Mouse (Mus musculus): ENCODE data around the gene Camsap2. TPM values are rescaled to one million over a fixed set of nuclear protein-coding genes. Genes with fewer than 3 reads are reported as not detected.

The Camsap2 gene
- polyA plus RNA-seq, 1 experiment from 2014 or later: 59.5 TPM

DNA sequence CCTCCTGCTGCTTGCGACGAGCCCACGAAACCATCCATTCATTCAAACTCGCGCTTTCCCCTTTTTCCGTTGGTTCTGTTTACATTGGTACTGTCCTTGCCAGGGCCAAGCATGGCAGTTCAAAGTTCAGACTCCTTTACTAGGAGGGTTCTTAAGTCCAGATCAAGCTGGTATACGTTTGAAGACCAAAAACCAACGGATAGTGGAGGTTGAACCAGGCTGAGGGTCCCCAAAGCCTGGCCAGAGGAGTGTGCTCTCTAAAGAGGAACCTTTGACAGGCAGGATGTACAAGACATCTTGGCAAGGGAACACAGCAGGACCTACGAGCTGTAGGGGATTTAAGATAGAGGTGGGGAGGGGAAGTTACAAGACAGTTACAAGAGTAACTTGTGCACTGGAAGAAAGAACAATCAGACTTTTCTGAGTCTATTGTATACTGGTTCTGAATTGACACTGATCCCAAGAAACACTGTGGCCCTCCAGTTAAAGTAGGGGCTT is 111.3 kb downstream of the Camsap2 start:
- H3K9ac ChIP-seq: peak overlapping the region; percentile 57
- H3K9me3 ChIP-seq (ENCODE audit: control insufficient read depth, low read length): no peaks in the 10 kb centered on the region
- H3K4me3 ChIP-seq (replicated peaks; ENCODE audit: low read length): peak overlapping the region; percentile 48
- ATAC-seq (ENCODE audit: low FRiP score): peak; percentile 13; the same call in 1 of the 2 replicates
- 3% methylated on average over 9 of the region's 9 CpGs for WGBS
- peak overlapping the region; percentile 63 for H3K4me2 ChIP-seq (replicated peaks)
- H3K36me3 ChIP-seq (replicated peaks; ENCODE audit: control insufficient read depth, insufficient read depth): no peaks in the 10 kb centered on the region
- DNase-seq (ENCODE audit: low spot score): no peak
- no peak overlapping the region for H3K27ac ChIP-seq
- H3K27me3 ChIP-seq (ENCODE audit: control insufficient read depth, insufficient read depth, low read length): 0 out of 2 replicates have a peak, but pooled peaks cover 7% of the 10 kb centered on the region
- peaks cover 24% of the 10 kb centered on the region for H3K4me1 ChIP-seq (replicated peaks; ENCODE audit: control insufficient read depth, insufficient read depth, low read length)

- Histone ChIP-seq H3K36me3 (replicated peaks; ENCODE audit: control insufficient read depth, insufficient read depth) (no peaks in the 10 kb centered on the region), H3K4me1 (replicated peaks; ENCODE audit: control insufficient read depth, insufficient read depth, low read length) (peaks cover 29% of the 10 kb centered on the region), H3K27me3 (ENCODE audit: control insufficient read depth, insufficient read depth, low read length) (0 out of 2 replicates have a peak, but pooled peaks cover 7% of the 10 kb centered on the region), H3K4me2 (replicated peaks) (peak within 1 kb of the TSS; percentile 63), H3K9ac (peak within 1 kb of the TSS; percentile 57), H3K4me3 (replicated peaks; ENCODE audit: low read length) (peak within 1 kb of the TSS; percentile 48), H3K27ac (no peak within 1 kb of the TSS), H3K9me3 (ENCODE audit: control insufficient read depth, low read length) (no peaks in the 10 kb centered on the region)
- under 1% methylated on average over 49 of the region's 51 CpGs for WGBS
- ATAC-seq (ENCODE audit: low FRiP score) (peak; percentile 63), DNase-seq (ENCODE audit: low spot score) (peak; percentile 62)
Observed at GRCm38 (mm10) chr1:136233892-136234594, 111.9 kb downstream of the Camsap2 start, which contains the start of gene Inava. Gene Inava (minus strand): TSS chr1:136234264.

DNA sequence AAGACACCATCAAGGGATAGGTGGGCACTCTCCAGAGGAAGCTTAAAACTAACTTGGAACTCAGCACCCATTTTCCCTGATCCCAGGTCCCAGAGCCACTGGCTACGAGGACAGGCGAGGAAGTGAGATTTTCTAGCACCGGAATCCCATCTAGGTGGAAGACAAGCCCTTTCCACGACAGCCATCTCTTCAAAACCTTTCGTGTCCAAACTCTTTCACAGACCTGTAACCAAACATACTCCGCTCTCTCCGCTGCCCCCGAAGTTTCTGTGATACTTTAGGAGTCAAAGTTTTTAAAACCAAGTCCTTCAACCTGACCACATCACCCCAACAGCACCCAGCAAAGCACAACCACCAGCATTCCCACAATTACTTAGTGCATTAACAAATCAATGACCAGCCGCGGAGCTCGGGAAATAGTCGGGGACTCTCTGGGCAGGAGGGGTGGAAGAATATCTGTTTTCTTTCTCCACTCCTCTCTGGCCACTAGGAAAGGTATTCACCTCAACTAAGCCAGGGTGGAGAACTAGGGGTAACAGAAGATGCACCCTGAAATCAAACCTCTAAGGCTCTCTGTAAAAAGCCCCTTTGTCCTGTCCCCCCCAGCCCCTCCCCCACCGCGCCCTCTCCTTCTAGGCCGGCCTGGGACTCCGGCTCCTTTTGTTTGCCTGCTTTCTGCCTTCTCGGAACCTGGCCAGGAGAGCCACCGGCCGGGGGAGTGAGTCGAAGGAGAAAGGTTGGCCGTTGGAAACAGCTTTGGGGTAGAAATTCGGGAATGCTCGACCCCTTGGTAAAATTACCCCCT is 112.7 kb downstream of the Camsap2 start:
- no peak overlapping the region for H3K27ac ChIP-seq
- peak overlapping the region; percentile 63 for H3K4me2 ChIP-seq (replicated peaks)
- DNase-seq (ENCODE audit: low spot score) (no peak), ATAC-seq (ENCODE audit: low FRiP score) (no peak; the same call in 1 of the 2 replicates)
- H3K9ac ChIP-seq: peak overlapping the region; percentile 57
- H3K4me1 ChIP-seq (replicated peaks; ENCODE audit: control insufficient read depth, insufficient read depth, low read length): peaks cover 36% of the 10 kb centered on the region
- H3K4me3 ChIP-seq (replicated peaks; ENCODE audit: low read length): peak overlapping the region; percentile 48
- H3K27me3 ChIP-seq (ENCODE audit: control insufficient read depth, insufficient read depth, low read length): 0 out of 2 replicates have a peak, but pooled peaks cover 7% of the 10 kb centered on the region
- no peaks in the 10 kb centered on the region for H3K36me3 ChIP-seq (replicated peaks; ENCODE audit: control insufficient read depth, insufficient read depth)
- no peaks in the 10 kb centered on the region for H3K9me3 ChIP-seq (ENCODE audit: control insufficient read depth, low read length)
- WGBS: under 1% methylated on average over 23 of the region's 23 CpGs

- Histone ChIP-seq H3K4me3 (replicated peaks; ENCODE audit: low read length) (peak overlapping the region; percentile 48), H3K4me1 (replicated peaks; ENCODE audit: control insufficient read depth, insufficient read depth, low read length) (peaks cover 43% of the 10 kb centered on the region), H3K9me3 (ENCODE audit: control insufficient read depth, low read length) (no peaks in the 10 kb centered on the region), H3K4me2 (replicated peaks) (peak overlapping the region; percentile 63), H3K9ac (0 out of 2 replicates have a peak overlapping the region, but pooled peaks have one; percentile 12), H3K36me3 (replicated peaks; ENCODE audit: control insufficient read depth, insufficient read depth) (no peaks in the 10 kb centered on the region), H3K27ac (no peak overlapping the region), H3K27me3 (ENCODE audit: control insufficient read depth, insufficient read depth, low read length) (0 out of 2 replicates have a peak, but pooled peaks cover 7% of the 10 kb centered on the region)
- DNase-seq (ENCODE audit: low spot score) (no peak), ATAC-seq (ENCODE audit: low FRiP score) (no peak)
- 2% methylated on average over 9 of the region's 9 CpGs for WGBS
Observed at GRCm38 (mm10) chr1:136232285-136232926, 113.5 kb downstream of the Camsap2 start.

DNA sequence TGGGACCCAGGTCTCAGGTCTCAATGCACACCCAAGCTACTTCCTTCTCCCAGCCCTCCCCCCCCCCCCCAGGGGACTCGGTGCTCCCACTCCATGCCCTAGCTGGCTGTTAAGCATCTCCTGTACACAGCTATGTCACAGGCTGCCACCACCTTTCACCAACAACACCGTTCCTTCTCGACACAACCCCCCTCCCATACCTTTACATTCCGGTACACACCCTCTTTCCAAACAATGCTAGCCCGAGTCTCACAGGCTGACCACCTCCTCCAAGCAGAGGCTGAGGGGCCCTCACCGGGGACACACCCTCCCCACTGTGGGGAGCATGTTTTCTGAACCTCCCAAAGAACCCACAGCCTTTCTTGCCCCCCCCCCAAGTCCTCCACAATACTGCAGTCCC is 114.3 kb downstream of the Camsap2 start:
- Histone ChIP-seq H3K4me1 (replicated peaks; ENCODE audit: control insufficient read depth, insufficient read depth, low read length) (peaks cover 45% of the 10 kb centered on the region), H3K27me3 (ENCODE audit: control insufficient read depth, insufficient read depth, low read length) (0 out of 2 replicates have a peak, but pooled peaks cover 7% of the 10 kb centered on the region), H3K27ac (no peak overlapping the region), H3K9ac (peak overlapping the region; percentile 24; the same call in 1 of the 2 replicates), H3K9me3 (ENCODE audit: control insufficient read depth, low read length) (no peaks in the 10 kb centered on the region), H3K4me3 (replicated peaks; ENCODE audit: low read length) (peak overlapping the region; percentile 48), H3K4me2 (replicated peaks) (peak overlapping the region; percentile 63), H3K36me3 (replicated peaks; ENCODE audit: control insufficient read depth, insufficient read depth) (no peaks in the 10 kb centered on the region)
- WGBS: 2% methylated on average over 6 of the region's 6 CpGs
- DNase-seq (ENCODE audit: low spot score): no peak
- ATAC-seq (ENCODE audit: low FRiP score): no peak

DNA sequence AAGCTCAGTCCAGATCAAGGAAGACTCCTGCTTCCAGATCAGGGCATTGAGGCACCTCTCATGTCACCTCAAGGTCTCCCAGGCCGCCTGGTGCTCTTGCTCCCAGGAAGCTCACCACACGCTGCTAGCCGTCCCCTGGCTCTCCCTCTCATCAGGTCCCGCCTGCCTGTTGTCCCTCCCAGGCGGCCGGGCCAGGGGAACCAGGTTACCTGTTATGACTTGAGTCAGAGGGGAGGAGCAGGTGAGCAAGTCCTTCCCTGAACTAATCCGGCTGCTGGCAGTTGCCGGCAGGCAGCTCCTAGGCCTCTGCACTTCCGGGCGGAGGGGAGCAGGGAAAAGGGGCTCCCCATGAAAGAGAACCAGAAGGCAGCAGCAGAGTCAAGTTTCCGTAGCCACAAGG is 115.7 kb downstream of the Camsap2 start:
- 0 out of 2 replicates have a peak overlapping the region, but pooled peaks have one; percentile 5 for H3K4me2 ChIP-seq (replicated peaks)
- no peak for ATAC-seq (ENCODE audit: low FRiP score)
- H3K4me3 ChIP-seq (replicated peaks; ENCODE audit: low read length): no peak overlapping the region
- no peaks in the 10 kb centered on the region for H3K9me3 ChIP-seq (ENCODE audit: control insufficient read depth, low read length)
- H3K27me3 ChIP-seq (ENCODE audit: control insufficient read depth, insufficient read depth, low read length): 0 out of 2 replicates have a peak, but pooled peaks cover 7% of the 10 kb centered on the region
- 30% methylated on average over 11 of the region's 11 CpGs for WGBS
- peaks cover 45% of the 10 kb centered on the region for H3K4me1 ChIP-seq (replicated peaks; ENCODE audit: control insufficient read depth, insufficient read depth, low read length)
- no peaks in the 10 kb centered on the region for H3K36me3 ChIP-seq (replicated peaks; ENCODE audit: control insufficient read depth, insufficient read depth)
- no peak for DNase-seq (ENCODE audit: low spot score)
- H3K9ac ChIP-seq: no peak overlapping the region
- no peak overlapping the region for H3K27ac ChIP-seq

- Histone ChIP-seq H3K27ac (no peak overlapping the region), H3K36me3 (replicated peaks; ENCODE audit: control insufficient read depth, insufficient read depth) (no peaks in the 10 kb centered on the region), H3K27me3 (ENCODE audit: control insufficient read depth, insufficient read depth, low read length) (0 out of 2 replicates have a peak, but pooled peaks cover 7% of the 10 kb centered on the region), H3K4me1 (replicated peaks; ENCODE audit: control insufficient read depth, insufficient read depth, low read length) (peaks cover 45% of the 10 kb centered on the region), H3K9me3 (ENCODE audit: control insufficient read depth, low read length) (no peaks in the 10 kb centered on the region), H3K9ac (no peak overlapping the region), H3K4me3 (replicated peaks; ENCODE audit: low read length) (no peak overlapping the region), H3K4me2 (replicated peaks) (no peak overlapping the region)
- ATAC-seq (ENCODE audit: low FRiP score) (no peak), DNase-seq (ENCODE audit: low spot score) (no peak)
- WGBS: 18% methylated on average over 6 of the region's 6 CpGs
Observed at GRCm38 (mm10) chr1:136229040-136229373, 116.9 kb downstream of the Camsap2 start.

DNA sequence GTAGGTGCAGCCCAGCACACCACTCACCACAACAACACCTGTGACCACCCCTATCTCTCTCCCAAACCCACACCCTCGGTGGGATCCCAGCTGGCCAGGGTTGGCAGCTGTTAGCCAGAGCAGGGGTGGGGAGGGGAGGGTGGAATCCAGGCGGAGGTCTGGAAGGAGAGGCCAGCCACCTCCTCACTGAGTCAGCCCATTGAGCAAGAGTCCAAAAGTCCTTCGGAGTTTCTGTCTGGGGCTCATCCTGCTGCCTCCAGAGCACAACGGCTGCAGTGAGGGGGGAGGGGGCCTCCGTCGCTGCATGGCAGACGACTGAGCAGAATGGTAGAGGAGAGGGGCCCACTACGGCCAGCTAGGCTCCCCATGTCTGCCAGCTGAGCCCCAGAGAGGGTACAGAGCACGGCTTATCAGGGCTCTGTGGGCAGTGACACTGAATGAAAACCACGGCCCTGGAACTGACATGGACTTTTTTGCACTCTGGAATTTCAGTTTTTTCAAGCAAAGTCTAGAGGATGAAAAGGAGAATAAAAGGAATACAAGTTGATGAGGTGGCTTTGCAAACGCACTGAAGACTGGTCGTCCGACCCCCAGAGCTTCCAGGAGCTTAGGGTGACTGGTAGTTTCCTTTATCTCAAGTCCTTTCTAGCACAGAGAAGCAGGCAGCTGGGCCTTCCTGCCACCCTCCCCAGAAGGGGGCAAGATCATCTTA is 117.4 kb downstream of the Camsap2 start:
- Histone ChIP-seq H3K4me3 (replicated peaks; ENCODE audit: low read length) (no peak overlapping the region), H3K27ac (no peak overlapping the region), H3K36me3 (replicated peaks; ENCODE audit: control insufficient read depth, insufficient read depth) (no peaks in the 10 kb centered on the region), H3K4me1 (replicated peaks; ENCODE audit: control insufficient read depth, insufficient read depth, low read length) (peaks cover 45% of the 10 kb centered on the region), H3K4me2 (replicated peaks) (no peak overlapping the region), H3K27me3 (ENCODE audit: control insufficient read depth, insufficient read depth, low read length) (0 out of 2 replicates have a peak, but pooled peaks cover 6% of the 10 kb centered on the region), H3K9ac (no peak overlapping the region), H3K9me3 (ENCODE audit: control insufficient read depth, low read length) (no peaks in the 10 kb centered on the region)
- ATAC-seq (ENCODE audit: low FRiP score) (no peak), DNase-seq (ENCODE audit: low spot score) (no peak)
- WGBS: 5% methylated on average over 13 of the region's 13 CpGs
